Mouse (Mus musculus) olfactory bulb, adult 2 months (tissue): ENCODE results near the gene D16Ertd472e. TPM values are rescaled to one million over a fixed set of nuclear protein-coding genes. Genes with fewer than 3 reads are reported as not detected.

Source experiments
- H3K27ac ChIP-seq: fragments of 200-500 bp; 2 replicates; pipeline ENCODE4 v1.5.1; 2012; ENCODE audit warnings: low read depth, low read length; ENCODE audit not compliant: insufficient read depth
- H3K4me1 ChIP-seq: fragments of 200-500 bp; 2 replicates; pipeline ENCODE4 v1.6.1; 2012; ENCODE audit warnings: low read length; ENCODE audit not compliant: control insufficient read depth, insufficient read depth
- H3K4me3 ChIP-seq: fragments of 200-500 bp; 2 replicates; pipeline ENCODE4 v1.5.1; 2012; ENCODE audit warnings: mild to moderate bottlenecking, low read depth, low read length, moderate library complexity; ENCODE audit not compliant: insufficient read depth
- CTCF ChIP-seq: fragments of 200-500 bp; IDR thresholded peaks from 2 replicates; pipeline ENCODE4 v1.5.1; 2012; ENCODE audit warnings: low read depth, mild to moderate bottlenecking, low read length, moderate library complexity; ENCODE audit not compliant: insufficient read depth
- POLR2A ChIP-seq: fragments of 200-500 bp; IDR thresholded peaks from 2 replicates; pipeline ENCODE4 v1.6.1; 2012; ENCODE audit warnings: mild to moderate bottlenecking, low read depth, low read length, moderate library complexity; ENCODE audit not compliant: insufficient read depth
- WGBS: fragments of 180-500 bp; shearing (Covaris S2); methylation state at CpG from one replicate; pipeline ENCODE4 v1.1.7; 2018; 5-methylcytosine and 5-hydroxymethylcytosine counted together
- polyA plus RNA-seq: library from polyadenylated mRNA; stranded (reverse); fragments of >200 nt; gene quantifications from 2 replicates; pipeline ENCODE4 v1.2.4, GENCODE M21; 2012; ENCODE audit warnings: low replicate concordance; ENCODE audit not compliant: missing spikeins, insufficient read depth, insufficient read length

Gene D16Ertd472e
- polyA plus RNA-seq, 1 experiment = not detected

- Histone ChIP-seq H3K4me3 (no peak overlapping the region), H3K4me1 (no peaks in the 10 kb centered on the region), H3K27ac (no peak overlapping the region)
- WGBS = 93% methylated on average over 6 of the region's 6 CpGs
- TF ChIP-seq CTCF (no peak), POLR2A (no peak)
Measured at GRCm38 (mm10) chr16:78591130-78591529, 14.6 kb upstream of the D16Ertd472e start.

- WGBS = 97% methylated on average over 2 of the region's 2 CpGs
- no peak for TF ChIP-seq POLR2A
- no peak for TF ChIP-seq CTCF
- Histone ChIP-seq H3K27ac (no peak overlapping the region), H3K4me3 (no peak overlapping the region), H3K4me1 (no peaks in the 10 kb centered on the region)
Measured at GRCm38 (mm10) chr16:78588821-78589220, 12.3 kb upstream of the D16Ertd472e start.

DNA sequence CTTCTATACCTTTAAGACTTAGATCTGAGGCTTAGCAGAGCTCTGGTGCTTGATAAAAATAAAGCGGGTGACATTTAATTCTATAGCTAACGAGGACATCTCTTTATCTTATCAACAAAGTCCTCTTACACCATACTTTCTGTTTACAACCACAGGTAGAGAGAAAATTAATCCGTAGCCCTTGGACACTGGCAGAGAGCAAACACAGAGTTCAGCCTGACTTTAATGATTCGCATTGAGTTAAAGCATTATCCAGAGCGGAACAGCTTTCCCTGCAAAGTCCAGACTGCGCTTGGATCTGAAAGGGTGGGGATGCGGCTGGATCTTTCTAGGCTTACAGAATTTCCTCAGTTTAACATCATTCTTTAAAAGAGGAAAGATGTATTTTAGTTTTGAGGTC lies 10.1 kb upstream of the D16Ertd472e start:
- TF ChIP-seq CTCF (no peak), POLR2A (no peak)
- 87% methylated on average over 7 of the region's 7 CpGs for WGBS
- Histone ChIP-seq H3K4me3 (no peak overlapping the region), H3K27ac (no peak overlapping the region), H3K4me1 (no peaks in the 10 kb centered on the region)

- H3K4me1 ChIP-seq = no peaks in the 10 kb centered on the region
- TF ChIP-seq POLR2A (no peak), CTCF (no peak)
- no peak overlapping the region for H3K27ac ChIP-seq
- no peak overlapping the region for H3K4me3 ChIP-seq
- 91% methylated on average over 11 of the region's 11 CpGs for WGBS
Measured at GRCm38 (mm10) chr16:78585664-78586397, 9.3 kb upstream of the D16Ertd472e start.

DNA sequence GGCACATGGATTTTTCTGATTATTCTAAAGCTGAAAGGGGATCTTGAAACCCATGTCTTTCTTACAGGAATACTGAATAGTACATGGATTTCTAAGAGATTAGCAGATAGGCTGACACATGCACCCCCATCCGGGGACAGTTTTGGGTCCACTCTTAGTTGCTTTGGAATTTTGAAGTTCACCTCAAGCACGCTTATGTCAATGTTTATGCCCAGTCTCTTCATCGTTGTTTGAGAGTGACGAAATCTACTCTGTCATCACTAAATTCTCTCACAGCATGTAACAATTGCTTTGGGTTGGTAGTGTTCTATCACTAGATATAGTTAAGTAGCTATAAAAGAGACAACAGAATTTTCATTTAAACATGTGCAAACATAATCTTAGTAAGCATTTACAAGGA lies 8.7 kb upstream of the D16Ertd472e start:
- Histone ChIP-seq H3K27ac (no peak overlapping the region), H3K4me1 (no peaks in the 10 kb centered on the region), H3K4me3 (no peak overlapping the region)
- WGBS = 89% methylated on average over 4 of the region's 4 CpGs
- no peak for TF ChIP-seq POLR2A
- no peak for TF ChIP-seq CTCF

GRCm38 (mm10) chr16:78583968-78584367 lies 7.5 kb upstream of the D16Ertd472e start:
- TF ChIP-seq POLR2A (no peak), CTCF (no peak)
- 95% methylated on average over 4 of the region's 4 CpGs for WGBS
- Histone ChIP-seq H3K4me3 (no peak overlapping the region), H3K4me1 (no peaks in the 10 kb centered on the region), H3K27ac (no peak overlapping the region)

GRCm38 (mm10) chr16:78580387-78580786 lies 3.9 kb upstream of the D16Ertd472e start:
- H3K27ac ChIP-seq = no peak overlapping the region
- 93% methylated on average over 7 of the region's 7 CpGs for WGBS
- H3K4me3 ChIP-seq = no peak overlapping the region
- no peak for TF ChIP-seq CTCF
- no peak for TF ChIP-seq POLR2A
- no peaks in the 10 kb centered on the region for H3K4me1 ChIP-seq

GRCm38 (mm10) chr16:78579386-78579785 lies 2.9 kb upstream of the D16Ertd472e start:
- no peak for TF ChIP-seq CTCF
- TF ChIP-seq POLR2A = no peak
- no peak overlapping the region for H3K27ac ChIP-seq
- 90% methylated on average over 4 of the region's 4 CpGs for WGBS
- H3K4me3 ChIP-seq = no peak overlapping the region
- no peaks in the 10 kb centered on the region for H3K4me1 ChIP-seq

DNA sequence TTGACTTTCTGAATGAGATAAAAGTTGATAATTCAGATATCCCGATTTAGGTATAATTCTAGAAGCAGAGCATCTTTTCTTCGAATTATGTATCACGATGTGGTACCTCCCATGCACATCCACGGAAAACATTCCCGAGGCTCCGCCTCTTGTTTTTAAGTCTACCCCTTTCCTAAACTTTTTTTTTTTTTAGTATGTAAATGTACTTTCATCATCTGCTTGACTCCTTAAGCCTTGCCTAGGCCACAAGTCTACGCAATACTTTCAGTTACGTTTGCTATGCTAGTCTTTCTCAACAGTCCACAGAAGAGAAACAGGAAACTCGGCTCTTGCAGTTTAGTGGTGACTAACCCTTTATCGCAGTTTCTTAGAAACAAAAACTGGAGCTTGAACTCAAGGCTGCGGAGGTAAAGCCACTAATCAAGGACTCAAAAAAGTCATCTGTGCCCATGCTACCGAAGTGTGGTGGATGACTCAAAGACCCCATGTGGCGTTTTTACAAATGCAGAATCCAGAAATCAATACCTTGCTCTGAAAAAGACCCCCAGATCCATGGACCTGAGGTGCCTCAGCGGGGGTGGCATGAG lies 670 bp upstream of the D16Ertd472e start:
- TF ChIP-seq POLR2A (no peak), CTCF (no peak)
- no peak overlapping the region for H3K27ac ChIP-seq
- 14% methylated on average over 14 of the region's 14 CpGs for WGBS
- no peaks in the 10 kb centered on the region for H3K4me1 ChIP-seq
- H3K4me3 ChIP-seq = peak overlapping the region; percentile 70
